Mouse (Mus musculus): Measurements from ENCODE around the gene Dysf. TPM values are rescaled to one million over a fixed set of nuclear protein-coding genes. Genes with fewer than 3 reads are reported as not detected.
A peak's percentile ranks its signal among the peaks of the same experiment; 100 is the strongest.
"Not testable (repeated sequence)": the region's sequence is repeated elsewhere in the genome, so short reads cannot be mapped to it uniquely, and the experiment has no call there.

The Dysf gene
- polyA plus RNA-seq, 1 experiment, result not detected

- no peak for TF ChIP-seq POLR2A (IDR thresholded peaks at IDR 0.05; ENCODE audit: insufficient read depth, low read depth, low read length)
- TF ChIP-seq CTCF (IDR thresholded peaks at IDR 0.05; ENCODE audit: insufficient read depth, low read depth, low read length), result no peak
- Histone ChIP-seq H3K27ac (ENCODE audit: insufficient read depth, low read depth, low read length) (no peak overlapping the region), H3K4me3 (ENCODE audit: insufficient read depth, low read depth, low read length) (no peak overlapping the region), H3K4me1 (ENCODE audit: control insufficient read depth, insufficient read depth, low read length) (peaks cover 7% of the 10 kb centered on the region)
- WGBS, result 91% methylated on average over 7 of the region's 7 CpGs
These were observed 8.5 kb downstream of the Dysf start for GRCm38 (mm10) chr6:84016851-84017250.

GRCm38 (mm10) chr6:84017392-84017791 lies 9.0 kb downstream of the Dysf start:
- WGBS, result 83% methylated on average over 3 of the region's 3 CpGs
- Histone ChIP-seq H3K27ac (ENCODE audit: insufficient read depth, low read depth, low read length) (no peak overlapping the region), H3K4me3 (ENCODE audit: insufficient read depth, low read depth, low read length) (no peak overlapping the region), H3K4me1 (ENCODE audit: control insufficient read depth, insufficient read depth, low read length) (peaks cover 7% of the 10 kb centered on the region)
- no peak for TF ChIP-seq POLR2A (IDR thresholded peaks at IDR 0.05; ENCODE audit: insufficient read depth, low read depth, low read length)
- no peak for TF ChIP-seq CTCF (IDR thresholded peaks at IDR 0.05; ENCODE audit: insufficient read depth, low read depth, low read length)

GRCm38 (mm10) chr6:84018906-84019550 lies 10.6 kb downstream of the Dysf start:
- Histone ChIP-seq H3K4me1 (ENCODE audit: control insufficient read depth, insufficient read depth, low read length) (peaks cover 7% of the 10 kb centered on the region), H3K4me3 (ENCODE audit: insufficient read depth, low read depth, low read length) (peak overlapping the region; percentile 29), H3K27ac (ENCODE audit: insufficient read depth, low read depth, low read length) (no peak overlapping the region)
- WGBS, result 5% methylated on average over 28 of the region's 28 CpGs
- TF ChIP-seq CTCF (IDR thresholded peaks at IDR 0.05; ENCODE audit: insufficient read depth, low read depth, low read length), result no peak

DNA sequence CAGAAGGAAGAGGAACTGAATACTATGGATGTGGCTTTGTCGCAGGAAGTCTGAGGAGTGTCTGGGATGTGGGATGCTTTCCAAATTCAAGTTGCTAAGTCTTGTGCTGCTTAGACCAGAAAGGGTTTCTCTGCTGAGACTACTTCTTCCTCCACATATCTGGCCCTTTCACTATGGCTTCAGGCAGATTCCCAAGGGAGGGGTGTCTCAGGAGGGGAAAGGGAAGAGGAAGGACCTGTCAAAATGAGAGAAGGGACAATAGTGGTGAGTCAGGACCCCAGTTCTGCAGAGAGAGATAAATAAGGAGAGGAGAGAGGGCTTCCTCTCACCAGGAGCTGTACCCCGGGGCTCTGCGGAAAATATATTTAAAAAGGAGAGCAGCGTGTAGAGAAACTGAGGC lies 11.6 kb downstream of the Dysf start:
- TF ChIP-seq CTCF (IDR thresholded peaks at IDR 0.05; ENCODE audit: insufficient read depth, low read depth, low read length) (no peak), POLR2A (IDR thresholded peaks at IDR 0.05; ENCODE audit: insufficient read depth, low read depth, low read length) (no peak)
- WGBS, result 81% methylated on average over 4 of the region's 4 CpGs
- Histone ChIP-seq H3K4me3 (ENCODE audit: insufficient read depth, low read depth, low read length) (no peak overlapping the region), H3K4me1 (ENCODE audit: control insufficient read depth, insufficient read depth, low read length) (peaks cover 7% of the 10 kb centered on the region), H3K27ac (ENCODE audit: insufficient read depth, low read depth, low read length) (no peak overlapping the region)

DNA sequence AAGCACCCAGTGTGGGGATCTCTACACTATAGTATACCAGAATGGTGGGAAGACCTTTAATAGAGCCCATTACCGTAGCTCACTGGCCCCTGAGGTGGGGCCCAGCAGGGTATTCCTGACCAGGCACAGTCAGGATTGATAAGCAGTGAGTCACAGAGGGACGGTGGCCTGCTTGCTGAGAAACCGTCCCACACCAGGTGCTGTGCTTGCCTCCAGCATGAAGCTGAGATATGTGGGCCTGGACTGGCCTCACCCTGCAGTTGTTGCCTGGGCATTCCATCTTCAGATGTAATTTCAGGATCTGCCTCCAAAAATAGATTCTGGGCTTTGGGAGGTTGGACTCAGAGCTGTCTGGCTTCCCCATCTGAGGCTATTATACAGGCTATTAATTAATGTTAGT lies 13.6 kb downstream of the Dysf start:
- H3K4me3 ChIP-seq (ENCODE audit: insufficient read depth, low read depth, low read length), result no peak overlapping the region
- TF ChIP-seq POLR2A (IDR thresholded peaks at IDR 0.05; ENCODE audit: insufficient read depth, low read depth, low read length), result no peak
- TF ChIP-seq CTCF (IDR thresholded peaks at IDR 0.05; ENCODE audit: insufficient read depth, low read depth, low read length), result no peak
- H3K27ac ChIP-seq (ENCODE audit: insufficient read depth, low read depth, low read length), result no peak overlapping the region
- WGBS, result 86% methylated on average over 3 of the region's 3 CpGs
- H3K4me1 ChIP-seq (ENCODE audit: control insufficient read depth, insufficient read depth, low read length), result peaks cover 7% of the 10 kb centered on the region

GRCm38 (mm10) chr6:84025636-84026035 lies 17.2 kb downstream of the Dysf start:
- WGBS, result 78% methylated on average over 3 of the region's 3 CpGs
- Histone ChIP-seq H3K4me1 (ENCODE audit: control insufficient read depth, insufficient read depth, low read length) (no peaks in the 10 kb centered on the region), H3K27ac (ENCODE audit: insufficient read depth, low read depth, low read length) (no peak overlapping the region), H3K4me3 (ENCODE audit: insufficient read depth, low read depth, low read length) (no peak overlapping the region)
- TF ChIP-seq CTCF (IDR thresholded peaks at IDR 0.05; ENCODE audit: insufficient read depth, low read depth, low read length) (no peak), POLR2A (IDR thresholded peaks at IDR 0.05; ENCODE audit: insufficient read depth, low read depth, low read length) (no peak)

GRCm38 (mm10) chr6:84028791-84029190 lies 20.4 kb downstream of the Dysf start:
- TF ChIP-seq POLR2A (IDR thresholded peaks at IDR 0.05; ENCODE audit: insufficient read depth, low read depth, low read length), result no peak
- TF ChIP-seq CTCF (IDR thresholded peaks at IDR 0.05; ENCODE audit: insufficient read depth, low read depth, low read length), result no peak
- Histone ChIP-seq H3K4me3 (ENCODE audit: insufficient read depth, low read depth, low read length) (no peak overlapping the region), H3K27ac (ENCODE audit: insufficient read depth, low read depth, low read length) (no peak overlapping the region), H3K4me1 (ENCODE audit: control insufficient read depth, insufficient read depth, low read length) (no peaks in the 10 kb centered on the region)

DNA sequence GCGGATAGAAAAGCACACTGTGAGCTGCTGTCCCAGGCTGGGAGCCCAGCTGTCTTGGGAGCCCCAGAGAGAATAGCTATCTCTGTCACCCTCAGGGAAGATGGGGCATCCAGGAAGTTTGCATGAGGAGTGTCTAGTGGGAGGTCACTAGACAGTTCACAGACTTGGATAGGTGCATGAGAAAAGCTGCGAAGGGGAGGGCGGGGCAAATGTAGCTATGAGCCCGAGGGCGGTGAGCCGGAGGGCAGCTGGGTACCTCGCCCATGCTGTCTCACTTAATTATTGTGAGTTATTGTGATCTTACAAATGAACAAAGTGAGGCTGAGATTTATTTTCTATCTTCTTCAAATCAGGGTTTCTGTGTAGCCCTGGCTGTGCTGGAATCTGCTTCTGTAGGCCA lies 21.4 kb downstream of the Dysf start:
- Histone ChIP-seq H3K4me1 (ENCODE audit: control insufficient read depth, insufficient read depth, low read length) (no peaks in the 10 kb centered on the region), H3K27ac (ENCODE audit: insufficient read depth, low read depth, low read length) (no peak overlapping the region), H3K4me3 (ENCODE audit: insufficient read depth, low read depth, low read length) (no peak overlapping the region)
- TF ChIP-seq POLR2A (IDR thresholded peaks at IDR 0.05; ENCODE audit: insufficient read depth, low read depth, low read length), result no peak
- no peak for TF ChIP-seq CTCF (IDR thresholded peaks at IDR 0.05; ENCODE audit: insufficient read depth, low read depth, low read length)
- WGBS, result 91% methylated on average over 7 of the region's 7 CpGs

DNA sequence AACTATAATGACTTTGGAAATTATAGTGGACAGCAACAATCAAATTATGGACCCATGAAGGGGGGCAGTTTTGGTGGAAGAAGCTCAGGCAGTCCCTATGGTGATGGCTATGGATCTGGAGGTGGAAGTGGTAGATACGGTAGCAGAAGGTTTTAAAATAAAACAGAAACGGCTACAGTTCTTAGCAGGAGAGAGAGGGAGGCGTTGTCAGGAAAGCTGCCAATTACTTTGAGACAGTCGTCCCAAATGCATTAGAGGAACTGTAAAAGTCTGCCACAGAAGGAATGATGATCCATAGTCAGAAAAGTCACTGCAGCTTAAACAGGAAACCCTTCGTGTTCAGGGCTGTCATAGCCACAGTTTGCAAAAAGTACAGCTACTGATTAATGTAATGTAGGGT lies 24.1 kb downstream of the Dysf start:
- H3K4me1 ChIP-seq (ENCODE audit: control insufficient read depth, insufficient read depth, low read length); H3K27ac ChIP-seq (ENCODE audit: insufficient read depth, low read depth, low read length); H3K4me3 ChIP-seq (ENCODE audit: insufficient read depth, low read depth, low read length): not testable (repeated sequence)
- 55% methylated on average over 5 of the region's 5 CpGs for WGBS

Data from olfactory bulb, adult 2 months (tissue).